ENCODE assay signal across 7 mouse cellular contexts in genomic region chr7:75643986-75644385, GRCm38 (mm10).
DNase-seq lines count a peak whose midpoint lies in the region; ATAC-seq lines count a peak whose summit lies in the region.

No protein-coding gene starts in this region.

- H3K27ac ChIP-seq in neural tube, embryonic 12.5 days, result no peak overlapping the region
- peak overlapping the region; percentile 29; the same call in 1 of the 2 replicates for H3K27ac ChIP-seq in heart, embryonic 10.5 days
- 0 out of 2 replicates have a peak overlapping the region, but pooled peaks have one; percentile 34 for H3K27ac ChIP-seq in kidney, embryonic 15.5 days

- H3K27me3 ChIP-seq in neural tube, embryonic 12.5 days (replicated peaks), result no peaks in the 10 kb centered on the region
- no peaks in the 10 kb centered on the region for H3K27me3 ChIP-seq in heart, embryonic 10.5 days (ENCODE audit: insufficient read depth, poor library complexity, severe bottlenecking)
- H3K27me3 ChIP-seq in kidney, embryonic 15.5 days, result no peaks in the 10 kb centered on the region

- 67% methylated on average over 4 of the region's 4 CpGs for WGBS in neural tube, embryonic 12.5 days
- 63% methylated on average over 4 of the region's 4 CpGs for WGBS in heart, embryonic 10.5 days
- WGBS in kidney, embryonic 15.5 days, result 47% methylated on average over 4 of the region's 4 CpGs

- no peak for ATAC-seq in neural tube, embryonic 12.5 days (ENCODE audit: low FRiP score, low read depth)
- ATAC-seq in kidney, embryonic 15.5 days (replicated peaks; ENCODE audit: low FRiP score), result no peak

- 0 out of 2 replicates have a peak overlapping the region, but pooled peaks have one; percentile 13 for H3K4me3 ChIP-seq in neural tube, embryonic 12.5 days
- no peak overlapping the region for H3K4me3 ChIP-seq in heart, embryonic 10.5 days
- peak overlapping the region; percentile 1; the same call in 1 of the 2 replicates for H3K4me3 ChIP-seq in kidney, embryonic 15.5 days (replicated peaks)

- H3K4me1 ChIP-seq in neural tube, embryonic 12.5 days, result peaks cover 6% of the 10 kb centered on the region
- peaks cover 39% of the 10 kb centered on the region for H3K4me1 ChIP-seq in heart, embryonic 10.5 days
- H3K4me1 ChIP-seq in kidney, embryonic 15.5 days, result peaks cover 47% of the 10 kb centered on the region

- DNase-seq in neural tube, embryonic 10.5 days (ENCODE audit: extremely low spot score, low spot score), result no peak
- no peak for DNase-seq in heart, embryonic 10.5 days (ENCODE audit: low spot score)
- DNase-seq in frontal cortex, postnatal 25 days (ENCODE audit: low spot score in 2 of 2), result no peak
- no peak for DNase-seq in retina, postnatal 1 day
- DNase-seq in frontal cortex, postnatal 36 days (ENCODE audit: low spot score in 2 of 2), result no peak

- H3K9ac ChIP-seq in neural tube, embryonic 12.5 days, result no peak overlapping the region
- no peak overlapping the region for H3K9ac ChIP-seq in kidney, embryonic 15.5 days

- H3K36me3 ChIP-seq in neural tube, embryonic 12.5 days, result no peaks in the 10 kb centered on the region
- no peaks in the 10 kb centered on the region for H3K36me3 ChIP-seq in heart, embryonic 10.5 days
- H3K36me3 ChIP-seq in kidney, embryonic 15.5 days, result no peaks in the 10 kb centered on the region

- H3K9me3 ChIP-seq in neural tube, embryonic 12.5 days, result no peaks in the 10 kb centered on the region
- no peaks in the 10 kb centered on the region for H3K9me3 ChIP-seq in heart, embryonic 10.5 days
- H3K9me3 ChIP-seq in kidney, embryonic 15.5 days (replicated peaks), result no peaks in the 10 kb centered on the region

- peak overlapping the region; percentile 59 for H3K4me2 ChIP-seq in neural tube, embryonic 12.5 days (replicated peaks)
- H3K4me2 ChIP-seq in kidney, embryonic 15.5 days, result peak overlapping the region; percentile 52; the same call in 1 of the 2 replicates
